Mouse (Mus musculus): Measurements from ENCODE around the gene Chsy1.

The Chsy1 gene

GRCm38 (mm10) chr7:66106581-66107056, 2.7 kb upstream of the Chsy1 start:
- in situ Hi-C loops (cut with MboI; ENCODE audit: low pct_unique_long_range_greater_than_20kb in 1 of 2, low sequenced_read_pairs in 2 of 2, unreplicated experiment in 1 of 2) = loop anchor here (5.0 to 25.0 kb wide), 3 partner anchors 196 to 556 kb away; no protein-coding TSS in a partner anchor

DNA sequence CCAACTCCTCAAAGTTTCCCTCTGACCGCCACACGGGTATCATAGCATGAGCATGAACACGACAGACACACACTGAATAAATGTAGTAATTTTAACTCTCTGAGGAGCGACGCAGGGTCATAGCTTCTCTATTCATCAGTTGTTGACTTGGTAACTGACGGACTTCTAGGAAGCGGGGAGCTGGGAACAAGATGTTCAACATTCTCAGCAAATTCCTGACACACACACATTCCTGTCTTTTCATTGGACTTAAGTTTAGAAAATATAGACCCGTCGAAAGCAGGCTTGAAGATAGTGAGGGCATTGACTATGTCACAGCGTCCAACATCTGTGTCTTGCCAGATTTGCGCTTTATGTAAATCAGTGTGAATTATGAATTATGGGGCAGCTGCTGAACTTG, 2.1 kb upstream of the Chsy1 start:
- in situ Hi-C loops (cut with MboI; ENCODE audit: low pct_unique_long_range_greater_than_20kb in 1 of 2, low sequenced_read_pairs in 2 of 2, unreplicated experiment in 1 of 2) = loop anchor here (5.0 to 25.0 kb wide), 3 partner anchors 195 to 555 kb away; no protein-coding TSS in a partner anchor

DNA sequence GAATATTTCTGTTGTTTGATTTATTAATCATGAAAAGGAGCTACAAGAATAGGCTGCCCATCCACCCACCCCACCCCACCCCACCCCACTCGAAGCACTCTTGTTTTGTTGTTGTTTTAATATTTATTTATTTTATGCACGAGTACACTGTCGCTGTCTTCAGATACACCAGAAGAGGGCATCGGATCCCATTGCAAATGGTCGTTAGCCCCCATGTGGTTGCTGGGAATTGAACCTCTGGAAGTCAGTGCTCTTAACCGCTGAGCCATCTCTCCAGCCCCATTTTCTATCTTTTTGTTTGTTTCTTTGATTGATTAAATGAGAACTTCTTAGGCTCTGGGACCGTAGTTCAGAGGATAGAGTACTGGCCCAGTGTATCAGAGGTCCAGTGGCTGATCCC, 1.4 kb upstream of the Chsy1 start:
- in situ Hi-C loops (cut with MboI; ENCODE audit: low pct_unique_long_range_greater_than_20kb in 1 of 2, low sequenced_read_pairs in 2 of 2, unreplicated experiment in 1 of 2) = loop anchor here (5.0 to 25.0 kb wide), 3 partner anchors 194 to 554 kb away; no protein-coding TSS in a partner anchor

DNA sequence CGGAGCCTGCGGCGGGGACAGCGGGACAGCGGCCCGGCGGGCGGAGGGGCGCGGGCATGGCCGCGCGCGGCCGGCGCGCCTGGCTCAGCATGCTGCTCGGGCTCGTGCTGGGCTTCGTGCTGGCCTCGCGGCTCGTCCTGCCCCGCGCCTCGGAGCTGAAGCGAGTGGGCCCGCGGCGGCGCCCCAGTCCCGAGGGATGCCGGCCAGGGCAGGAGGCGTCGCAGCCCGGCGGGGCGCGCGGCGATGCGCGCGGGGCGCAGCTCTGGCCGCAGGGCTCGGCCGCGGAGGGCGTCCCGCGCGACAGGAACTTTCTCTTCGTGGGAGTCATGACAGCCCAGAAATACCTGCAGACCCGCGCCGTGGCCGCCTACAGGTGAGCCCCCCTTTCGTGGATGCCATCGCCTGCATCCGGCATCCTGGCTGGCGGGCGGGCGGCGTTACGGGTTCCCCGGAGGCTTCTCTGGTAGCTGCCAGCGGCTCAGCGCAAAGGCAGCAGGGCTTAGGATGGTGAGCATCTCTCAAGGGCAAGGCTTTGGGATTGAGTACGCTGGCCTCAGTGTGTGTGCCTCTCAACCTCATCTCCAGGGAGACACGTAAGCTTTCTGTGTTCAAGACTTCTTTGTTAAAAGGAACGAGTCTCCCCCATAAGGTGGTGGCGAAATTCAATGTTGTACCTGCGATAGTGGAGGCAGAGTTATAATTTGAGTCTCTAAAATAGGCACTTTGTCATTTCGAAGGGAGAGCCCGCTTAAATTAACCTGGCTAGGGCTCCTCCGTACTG, 730 bp downstream of the Chsy1 start:
- in situ Hi-C loops (cut with MboI; ENCODE audit: low pct_unique_long_range_greater_than_20kb in 1 of 2, low sequenced_read_pairs in 2 of 2, unreplicated experiment in 1 of 2) = loop anchor here (5.0 to 25.0 kb wide), 3 partner anchors 192 to 552 kb away; no protein-coding TSS in a partner anchor

GRCm38 (mm10) chr7:66110636-66111112, 1.4 kb downstream of the Chsy1 start:
- in situ Hi-C loops (cut with MboI; ENCODE audit: low pct_unique_long_range_greater_than_20kb in 1 of 2, low sequenced_read_pairs in 2 of 2, unreplicated experiment in 1 of 2) = loop anchor here in 1 of 2 experiments (25.0 kb wide), 1 partner anchor 552 kb away; no protein-coding TSS in a partner anchor

DNA sequence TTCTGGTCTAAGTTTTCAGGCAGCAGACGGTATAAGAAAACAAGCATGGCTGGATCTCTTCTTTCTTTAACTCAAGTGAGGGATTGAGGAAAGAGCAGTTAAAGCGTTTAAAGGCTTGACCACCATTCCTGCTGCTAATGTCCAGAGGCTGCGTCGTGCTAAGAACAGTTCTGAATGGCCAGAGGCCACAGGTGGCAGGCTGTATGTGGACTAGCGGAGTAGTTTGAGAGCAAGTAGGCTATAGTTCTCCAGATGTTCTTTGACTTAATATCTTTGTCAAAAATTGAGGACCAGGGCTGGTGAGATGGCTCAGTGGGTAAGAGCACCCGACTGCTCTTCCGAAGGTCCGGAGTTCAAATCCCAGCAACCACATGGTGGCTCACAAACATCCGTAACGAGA, 1.9 kb downstream of the Chsy1 start:
- in situ Hi-C loops (cut with MboI; ENCODE audit: low pct_unique_long_range_greater_than_20kb in 1 of 2, low sequenced_read_pairs in 2 of 2, unreplicated experiment in 1 of 2) = loop anchor here in 1 of 2 experiments (25.0 kb wide), 1 partner anchor 551 kb away; no protein-coding TSS in a partner anchor

GRCm38 (mm10) chr7:66113561-66113960, 4.2 kb downstream of the Chsy1 start:
- in situ Hi-C loops (cut with MboI; ENCODE audit: low pct_unique_long_range_greater_than_20kb in 1 of 2, low sequenced_read_pairs in 2 of 2, unreplicated experiment in 1 of 2) = loop anchor here in 1 of 2 experiments (25.0 kb wide), 1 partner anchor 549 kb away; no protein-coding TSS in a partner anchor

GRCm38 (mm10) chr7:66115821-66116343, 6.6 kb downstream of the Chsy1 start:
- in situ Hi-C loops (cut with MboI; ENCODE audit: low pct_unique_long_range_greater_than_20kb in 1 of 2, low sequenced_read_pairs in 2 of 2, unreplicated experiment in 1 of 2) = loop anchor here in 1 of 2 experiments (25.0 kb wide), 1 partner anchor 546 kb away; no protein-coding TSS in a partner anchor

DNA sequence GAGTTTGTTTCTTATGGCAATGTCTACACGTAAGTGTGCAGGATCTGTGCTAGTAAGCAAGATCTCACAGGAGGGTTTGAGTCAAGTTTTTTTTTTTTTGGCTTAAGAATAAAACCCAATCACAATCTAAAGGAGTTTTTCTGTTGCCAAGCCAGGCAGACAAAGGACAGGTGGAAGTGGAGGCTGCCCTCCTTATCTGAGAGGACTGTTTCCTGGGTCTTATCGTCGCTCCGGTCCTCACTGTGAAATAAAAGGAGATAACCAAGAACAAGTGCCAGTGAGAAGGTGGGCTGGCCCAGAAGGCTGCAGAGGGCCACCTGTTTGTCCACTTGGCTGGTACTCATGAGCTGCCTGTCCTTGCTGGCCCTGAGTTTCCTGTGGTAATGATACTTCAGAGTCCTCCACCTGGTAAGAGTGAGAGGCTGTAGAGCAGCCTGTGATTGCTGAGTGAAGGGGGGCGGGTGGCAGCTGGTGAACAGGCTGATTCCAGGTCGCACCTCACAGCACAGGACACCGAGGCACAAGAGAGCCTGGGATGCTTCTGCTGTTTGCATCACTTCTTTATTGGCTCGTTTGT, 7.7 kb downstream of the Chsy1 start:
- in situ Hi-C loops (cut with MboI; ENCODE audit: low pct_unique_long_range_greater_than_20kb in 1 of 2, low sequenced_read_pairs in 2 of 2, unreplicated experiment in 1 of 2) = loop anchor here in 1 of 2 experiments (25.0 kb wide), 1 partner anchor 545 kb away; no protein-coding TSS in a partner anchor

DNA sequence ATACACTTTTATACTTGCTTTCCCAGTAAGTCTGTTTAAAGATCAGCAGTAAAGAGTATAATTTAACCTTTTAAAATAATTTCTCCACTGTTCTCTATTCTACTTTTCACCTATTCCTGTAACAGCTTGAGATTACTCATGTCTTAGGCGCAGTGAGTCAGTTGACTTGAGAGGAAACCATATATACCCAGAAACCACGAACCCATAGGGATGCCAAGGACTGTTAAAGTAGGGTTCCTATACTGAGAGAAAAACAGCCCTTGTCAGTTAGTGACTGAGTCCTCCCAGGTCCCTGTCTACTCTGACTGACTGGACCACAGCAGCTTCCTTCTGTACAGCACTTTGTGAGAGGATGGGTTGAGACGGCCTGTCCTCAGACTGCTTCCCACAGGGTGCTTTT, 8.7 kb downstream of the Chsy1 start:
- in situ Hi-C loops (cut with MboI; ENCODE audit: low pct_unique_long_range_greater_than_20kb in 1 of 2, low sequenced_read_pairs in 2 of 2, unreplicated experiment in 1 of 2) = loop anchor here in 1 of 2 experiments (25.0 kb wide), 1 partner anchor 544 kb away; no protein-coding TSS in a partner anchor

- in situ Hi-C loops (cut with MboI; ENCODE audit: low pct_unique_long_range_greater_than_20kb in 1 of 2, low sequenced_read_pairs in 2 of 2, unreplicated experiment in 1 of 2) = loop anchor here in 1 of 2 experiments (25.0 kb wide), 1 partner anchor 544 kb away; no protein-coding TSS in a partner anchor
Measured at GRCm38 (mm10) chr7:66118796-66119195, 9.5 kb downstream of the Chsy1 start.

DNA sequence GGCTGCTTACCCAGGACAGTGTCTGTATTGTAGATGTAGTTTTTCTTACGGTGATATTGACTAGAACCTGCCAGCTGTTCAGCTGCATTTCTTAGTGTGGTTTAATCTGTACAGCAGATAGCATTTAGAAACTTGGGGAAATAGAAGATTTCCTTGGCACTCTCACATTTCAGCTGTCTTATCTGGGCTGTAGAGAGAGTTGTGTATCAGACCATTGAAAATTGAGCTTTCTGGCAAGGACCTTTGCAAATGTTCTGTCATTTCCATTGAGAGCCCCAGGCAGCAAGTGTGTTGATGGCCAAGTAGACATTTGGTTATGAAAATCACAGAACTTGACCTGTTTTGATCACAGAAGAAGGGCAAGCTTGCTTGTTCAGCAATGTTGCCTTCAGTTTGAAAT, 10.8 kb downstream of the Chsy1 start:
- in situ Hi-C loops (cut with MboI; ENCODE audit: low pct_unique_long_range_greater_than_20kb in 1 of 2, low sequenced_read_pairs in 2 of 2, unreplicated experiment in 1 of 2) = loop anchor here in 1 of 2 experiments (25.0 kb wide), 1 partner anchor 542 kb away; no protein-coding TSS in a partner anchor

DNA sequence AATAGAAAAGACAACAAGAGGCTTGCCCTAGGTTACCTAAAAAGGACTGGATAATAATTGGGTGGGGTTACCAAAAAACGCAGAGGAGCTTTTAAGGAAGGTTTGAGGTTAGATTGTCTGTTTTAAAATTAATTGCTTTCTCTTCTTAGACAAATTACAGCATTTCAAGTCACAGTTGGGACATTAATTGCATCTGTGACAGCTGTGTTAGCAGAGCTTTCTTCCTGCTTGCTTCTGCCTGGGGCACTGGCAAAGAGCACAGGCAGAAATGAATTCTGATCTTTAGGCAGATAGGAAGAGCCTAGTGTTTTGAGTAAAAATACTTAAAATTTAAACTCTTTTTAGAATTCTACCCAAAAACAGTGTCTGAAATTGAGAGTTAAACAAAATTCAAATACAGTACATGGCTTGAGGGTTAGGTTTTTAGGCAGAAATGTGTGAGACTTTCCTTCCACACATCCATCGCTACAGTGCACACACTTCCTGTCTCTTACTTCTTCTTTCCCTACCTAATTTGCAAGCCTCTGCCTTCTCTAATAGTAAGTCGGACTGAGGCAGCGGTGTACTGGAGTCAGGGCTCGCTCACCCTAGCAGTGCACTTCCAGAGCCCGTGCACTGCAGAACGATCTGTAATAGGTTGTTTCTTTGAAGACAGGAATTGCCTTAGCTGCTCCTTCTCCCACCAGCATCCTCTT, 11.5 kb downstream of the Chsy1 start:
- in situ Hi-C loops (cut with MboI; ENCODE audit: low pct_unique_long_range_greater_than_20kb in 1 of 2, low sequenced_read_pairs in 2 of 2, unreplicated experiment in 1 of 2) = loop anchor here in 1 of 2 experiments (25.0 kb wide), 1 partner anchor 541 kb away; no protein-coding TSS in a partner anchor

- in situ Hi-C loops (cut with MboI; ENCODE audit: low pct_unique_long_range_greater_than_20kb in 1 of 2, low sequenced_read_pairs in 2 of 2, unreplicated experiment in 1 of 2) = loop anchor here in 1 of 2 experiments (25.0 kb wide), 1 partner anchor 538 kb away; no protein-coding TSS in a partner anchor
Measured at GRCm38 (mm10) chr7:66124551-66124968, 15.2 kb downstream of the Chsy1 start.

DNA sequence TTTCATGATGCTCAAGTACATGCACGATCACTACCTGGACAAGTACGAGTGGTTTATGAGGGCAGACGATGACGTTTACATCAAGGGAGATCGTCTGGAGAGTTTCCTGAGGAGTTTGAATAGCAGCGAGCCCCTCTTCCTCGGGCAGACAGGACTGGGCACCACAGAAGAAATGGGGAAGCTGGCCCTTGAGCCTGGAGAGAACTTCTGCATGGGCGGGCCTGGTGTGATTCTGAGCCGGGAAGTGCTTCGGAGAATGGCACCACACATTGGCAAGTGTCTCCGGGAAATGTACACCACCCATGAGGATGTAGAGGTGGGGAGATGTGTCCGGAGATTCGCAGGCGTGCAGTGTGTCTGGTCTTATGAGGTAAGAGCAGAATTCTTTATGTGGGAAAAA, 16.1 kb downstream of the Chsy1 start:
- in situ Hi-C loops (cut with MboI; ENCODE audit: low pct_unique_long_range_greater_than_20kb in 1 of 2, low sequenced_read_pairs in 2 of 2, unreplicated experiment in 1 of 2) = no loop called here

- in situ Hi-C loops (cut with MboI; ENCODE audit: low pct_unique_long_range_greater_than_20kb in 1 of 2, low sequenced_read_pairs in 2 of 2, unreplicated experiment in 1 of 2) = no loop called here
Measured at GRCm38 (mm10) chr7:66127951-66128645, 18.8 kb downstream of the Chsy1 start.

DNA sequence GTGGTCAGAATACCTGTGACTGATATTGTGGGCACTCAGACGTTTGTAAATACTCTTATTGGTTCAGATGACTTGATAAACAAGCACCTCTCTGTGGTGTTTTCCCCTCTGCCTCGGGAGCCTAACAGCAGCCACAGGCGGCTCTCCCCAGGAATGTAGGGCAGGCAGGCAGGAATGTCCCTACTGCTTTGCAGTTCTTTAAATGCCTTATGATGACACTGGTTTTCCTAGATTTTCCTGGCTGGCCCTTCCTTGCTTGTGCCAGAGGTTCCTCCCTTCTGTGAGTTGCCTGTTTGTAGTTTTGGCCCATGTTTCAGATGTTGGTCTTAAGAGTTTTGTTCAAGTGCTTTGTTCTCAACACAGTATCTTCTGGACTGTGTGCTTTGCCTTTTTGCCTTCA, 19.5 kb downstream of the Chsy1 start:
- in situ Hi-C loops (cut with MboI; ENCODE audit: low pct_unique_long_range_greater_than_20kb in 1 of 2, low sequenced_read_pairs in 2 of 2, unreplicated experiment in 1 of 2) = no loop called here
